Mouse (Mus musculus) liver, embryonic 14.5 days (tissue): ENCODE measurements around the gene Med14. TPM values are rescaled to one million over a fixed set of nuclear protein-coding genes. Genes with fewer than 3 reads are reported as not detected.
A peak's percentile ranks its signal among the peaks of the same experiment; 100 is the strongest.

Source experiments
- ATAC-seq: fragments of 200-750 bp; cut with Nextera tagmentation; 2 replicates; pipeline ENCODE4 v1.8.0; 2017; ENCODE audit warnings: moderate number of reproducible peaks, mild to moderate bottlenecking, moderate library complexity; ENCODE audit not compliant: insufficient read depth
- DNase-seq, 3 experiments: peaks; one replicate each; pipeline ENCODE4 v3.0.0-alpha.2; 2012 to 2013; ENCODE audit warnings: low read depth in 3 of 3, low spot score in 3 of 3
- H3K27ac ChIP-seq: fragments of 300-500 bp; sonication (generic); 2 replicates; pipeline ENCODE4 v1.5.1; 2014; ENCODE audit warnings: moderate library complexity, mild to moderate bottlenecking, control low read depth, inconsistent platforms
- H3K27me3 ChIP-seq: fragments of 300-500 bp; sonication (generic); 2 replicates; pipeline ENCODE4 v1.6.1; 2014; ENCODE audit warnings: mild to moderate bottlenecking, low read length, moderate library complexity; ENCODE audit not compliant: control insufficient read depth, insufficient read depth
- H3K36me3 ChIP-seq: fragments of 300-500 bp; sonication (generic); replicated peaks from 2 replicates; pipeline ENCODE4 v1.6.1; 2014; ENCODE audit warnings: low read depth; ENCODE audit not compliant: control insufficient read depth, insufficient read depth
- H3K4me1 ChIP-seq, 2 experiments: fragments of 200-500 bp in 1 of 2; fragments of 300-500 bp in 1 of 2; sonication (generic) in 1 of 2; replicated peaks; 2 replicates each; pipeline ENCODE4 v1.6.1; 2012 to 2014; ENCODE audit warnings: antibody characterized with exemption in 1 of 2, inconsistent platforms in 1 of 2, low read length in 1 of 2; ENCODE audit not compliant: control insufficient read depth in 2 of 2, insufficient read depth in 2 of 2
- H3K4me2 ChIP-seq: fragments of 300-500 bp; sonication (generic); 2 replicates; pipeline ENCODE4 v1.6.1; 2014; ENCODE audit warnings: low read depth, mild to moderate bottlenecking, control low read depth, moderate library complexity
- H3K4me3 ChIP-seq, 2 experiments: fragments of 200-500 bp in 1 of 2; fragments of 300-500 bp in 1 of 2; sonication (generic) in 1 of 2; 2 replicates each; pipeline ENCODE4 v1.5.1; 2012 to 2014; ENCODE audit warnings: low read depth in 2 of 2, low read length in 2 of 2, mild to moderate bottlenecking in 2 of 2, control low read depth in 1 of 2, inconsistent platforms in 1 of 2, moderate library complexity in 1 of 2; ENCODE audit not compliant: insufficient read depth in 1 of 2
- H3K9ac ChIP-seq: fragments of 300-500 bp; sonication (generic); replicated peaks from 2 replicates; pipeline ENCODE4 v1.6.1; 2014; ENCODE audit warnings: mild to moderate bottlenecking, control low read depth, moderate library complexity
- H3K9me3 ChIP-seq: fragments of 300-500 bp; sonication (generic); 2 replicates; pipeline ENCODE4 v1.6.1; 2016; ENCODE audit warnings: low read length, mixed read lengths; ENCODE audit not compliant: control insufficient read depth
- CTCF ChIP-seq: IDR thresholded peaks from 2 replicates; pipeline ENCODE4 v1.5.1; 2016; ENCODE audit warnings: antibody characterized with exemption, low read depth, control low read depth
- EP300 ChIP-seq: IDR thresholded peaks from 2 replicates; pipeline ENCODE4 v1.6.1; 2016; ENCODE audit warnings: antibody characterized with exemption, low read depth
- WGBS: fragments of 180-500 bp; shearing (Covaris S2); extraction: QIAGEN DNeasy Blood & Tissue Kit; methylation state at CpG from one replicate; pipeline ENCODE4 v1.1.7; 2014; ENCODE audit not compliant: insufficient replicate concordance; 5-methylcytosine and 5-hydroxymethylcytosine counted together
- polyA plus RNA-seq, 2 experiments: library from polyadenylated mRNA; depleted of rRNA in 1 of 2; stranded (reverse) in 1 of 2; unstranded in 1 of 2; fragments of >200 nt; fragmentation: Nextera tagmentation in 1 of 2; extraction: Ambion mirVana in 1 of 2; gene quantifications; 2 replicates each; pipeline versions ENCODE4 v1.2.1 to v1.2.3; 2012 to 2014

Gene Med14
- polyA plus RNA-seq, 2 experiments = 7.5 to 7.6 TPM

GRCm38 (mm10) chrX:12771561-12771960, 9.7 kb upstream of the Med14 start:
- H3K9ac ChIP-seq = no peak overlapping the region
- H3K36me3 ChIP-seq = no peaks in the 10 kb centered on the region
- DNase-seq (no peak), ATAC-seq (no peak)
- TF ChIP-seq EP300 (no peak), CTCF (no peak)
- H3K4me1 ChIP-seq = no peaks in the 10 kb centered on the region
- no peak overlapping the region for H3K4me2 ChIP-seq
- H3K9me3 ChIP-seq = no peaks in the 10 kb centered on the region
- H3K4me3 ChIP-seq = no peak overlapping the region
- H3K27me3 ChIP-seq = no peaks in the 10 kb centered on the region
- WGBS = 50% methylated on average over 2 of the region's 2 CpGs
- no peak overlapping the region for H3K27ac ChIP-seq

GRCm38 (mm10) chrX:12768571-12768970, 6.7 kb upstream of the Med14 start:
- WGBS = 62% methylated on average over 3 of the region's 3 CpGs
- Histone ChIP-seq H3K9me3 (no peaks in the 10 kb centered on the region), H3K4me1 (peaks cover 2 to 3% of the 10 kb centered on the region in 2 experiments; a peak in 2 of 4 replicates), H3K36me3 (no peaks in the 10 kb centered on the region), H3K27me3 (no peaks in the 10 kb centered on the region), H3K4me3 (no peak overlapping the region), H3K4me2 (no peak overlapping the region), H3K9ac (no peak overlapping the region), H3K27ac (no peak overlapping the region)
- ATAC-seq = no peak
- TF ChIP-seq CTCF (no peak), EP300 (no peak)
- no peak for DNase-seq

GRCm38 (mm10) chrX:12766846-12767564, 5.1 kb upstream of the Med14 start:
- Histone ChIP-seq H3K4me3 (no peak overlapping the region), H3K4me2 (no peak overlapping the region), H3K9ac (no peak overlapping the region), H3K9me3 (no peaks in the 10 kb centered on the region), H3K36me3 (no peaks in the 10 kb centered on the region), H3K27me3 (no peaks in the 10 kb centered on the region), H3K4me1 (peaks cover 5 to 7% of the 10 kb centered on the region in 2 experiments), H3K27ac (no peak overlapping the region)
- TF ChIP-seq EP300 (no peak), CTCF (no peak)
- no peak for DNase-seq
- 40% methylated on average over 4 of the region's 4 CpGs for WGBS
- no peak for ATAC-seq

GRCm38 (mm10) chrX:12763127-12763834, 1.4 kb upstream of the Med14 start:
- 38% methylated on average over 3 of the region's 3 CpGs for WGBS
- Histone ChIP-seq H3K9me3 (no peaks in the 10 kb centered on the region), H3K36me3 (no peaks in the 10 kb centered on the region), H3K4me1 (peaks cover 7% of the 10 kb centered on the region in 2 experiments), H3K27me3 (no peaks in the 10 kb centered on the region), H3K9ac (peak overlapping the region; percentile 86), H3K27ac (peak overlapping the region; percentile 76), H3K4me2 (peak overlapping the region; percentile 82), H3K4me3 (peak overlapping the region; percentile 71 to 99; a peak in 3 of 4 replicates)
- no peak for ATAC-seq
- no peak for DNase-seq
- no peak for TF ChIP-seq EP300
- no peak for TF ChIP-seq CTCF

GRCm38 (mm10) chrX:12762334-12763126, 657 bp upstream of the Med14 start:
- 9% methylated on average over 32 of the region's 32 CpGs for WGBS
- ATAC-seq = no peak
- no peak for DNase-seq

More at GRCm38 (mm10) chrX:12762334-12763126, 657 bp upstream of the Med14 start:
- Histone ChIP-seq H3K36me3 (no peaks in the 10 kb centered on the region), H3K4me3 (peak overlapping the region; percentile 71 to 99), H3K9ac (peak overlapping the region; percentile 86), H3K4me2 (peak overlapping the region; percentile 82), H3K9me3 (no peaks in the 10 kb centered on the region), H3K4me1 (peaks cover 7% of the 10 kb centered on the region in 2 experiments), H3K27me3 (no peaks in the 10 kb centered on the region), H3K27ac (peak overlapping the region; percentile 76)
- TF ChIP-seq CTCF (no peak), EP300 (no peak)
